Mouse (Mus musculus) C2C12 (cell line): Measurements from ENCODE around the gene Prss40.

Experiments
- CEBPB ChIP-seq: IDR thresholded peaks from one replicate; pipeline ENCODE4 v1.6.1; 2011; ENCODE audit warnings: low read depth, mild to moderate bottlenecking, control low read depth, moderate library complexity
- CTCF ChIP-seq: IDR thresholded peaks from one replicate; pipeline ENCODE4 v1.5.1; 2011; ENCODE audit not compliant: control insufficient read depth, insufficient read depth, insufficient read length
- FOSL1 ChIP-seq: IDR thresholded peaks from one replicate; pipeline ENCODE4 v1.8.0; 2011; ENCODE audit warnings: mild to moderate bottlenecking, low read length; ENCODE audit not compliant: poor library complexity, insufficient read depth, severe bottlenecking
- MAX ChIP-seq: IDR thresholded peaks from one replicate; pipeline ENCODE4 v1.6.1; 2011; ENCODE audit warnings: mild to moderate bottlenecking, control low read depth
- USF1 ChIP-seq: IDR thresholded peaks from one replicate; pipeline ENCODE4 v1.6.1; 2011; ENCODE audit warnings: low read depth, mild to moderate bottlenecking, control low read depth, moderate library complexity

DNA sequence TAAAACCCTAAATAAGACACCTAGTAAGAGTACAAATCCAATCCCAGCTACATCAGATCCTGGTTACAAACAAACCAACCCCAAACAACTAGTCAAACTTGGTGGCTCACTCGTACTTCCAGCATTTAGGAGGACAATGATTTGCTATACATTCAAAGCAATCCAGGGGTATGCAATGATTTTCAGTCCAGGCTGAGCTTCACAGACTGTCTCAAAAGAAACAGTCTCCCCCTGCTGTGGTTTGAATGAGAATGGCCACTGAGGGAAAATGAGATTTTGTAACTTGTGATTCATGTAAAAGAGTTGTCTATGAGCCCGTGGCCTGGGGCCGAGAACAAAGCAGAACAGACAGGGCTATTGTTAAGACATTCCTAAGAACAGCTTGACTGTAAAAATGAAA is 52.8 kb downstream of the Prss40 start:
- TF ChIP-seq CTCF = no peak
- no peak for TF ChIP-seq USF1
- TF ChIP-seq MAX = no peak
- no peak for TF ChIP-seq CEBPB
- TF ChIP-seq FOSL1 = no peak
